Mouse (Mus musculus) embryonic facial prominence, embryonic 13.5 days (tissue): ENCODE measurements around the gene Inmt. TPM values are rescaled to one million over a fixed set of nuclear protein-coding genes. Genes with fewer than 3 reads are reported as not detected.
"Not testable (repeated sequence)": the region's sequence is repeated elsewhere in the genome, so short reads cannot be mapped to it uniquely, and the experiment has no call there.

Experiments used
- ATAC-seq: fragments of 200-750 bp; cut with Nextera tagmentation; 2 replicates; pipeline ENCODE4 v1.8.0; 2017; ENCODE audit warnings: low read depth; ENCODE audit not compliant: insufficient number of reproducible peaks, insufficient read depth, low FRiP score, low TSS enrichment
- H3K27ac ChIP-seq: fragments of 300-500 bp; sonication (generic); 2 replicates; pipeline ENCODE4 v1.5.1; 2015; ENCODE audit warnings: moderate library complexity, mild to moderate bottlenecking, inconsistent platforms
- H3K27me3 ChIP-seq: fragments of 300-500 bp; sonication (generic); 2 replicates; pipeline ENCODE4 v1.6.1; 2015; ENCODE audit warnings: mild to moderate bottlenecking, inconsistent platforms
- H3K36me3 ChIP-seq: fragments of 300-500 bp; sonication (generic); 2 replicates; pipeline ENCODE4 v1.6.1; 2015; ENCODE audit warnings: mild to moderate bottlenecking, inconsistent platforms
- H3K4me1 ChIP-seq: fragments of 300-500 bp; sonication (generic); 2 replicates; pipeline ENCODE4 v1.6.1; 2015; ENCODE audit warnings: inconsistent platforms
- H3K4me2 ChIP-seq: fragments of 300-500 bp; sonication (generic); 2 replicates; pipeline ENCODE4 v1.6.1; 2015; ENCODE audit warnings: moderate library complexity, mild to moderate bottlenecking, inconsistent platforms
- H3K4me3 ChIP-seq: fragments of 300-500 bp; sonication (generic); 2 replicates; pipeline ENCODE4 v1.5.1; 2015; ENCODE audit warnings: mild to moderate bottlenecking, inconsistent platforms
- H3K9ac ChIP-seq: fragments of 300-500 bp; sonication (generic); 2 replicates; pipeline ENCODE4 v1.6.1; 2015; ENCODE audit warnings: mild to moderate bottlenecking, inconsistent platforms
- H3K9me3 ChIP-seq: fragments of 300-500 bp; sonication (generic); 2 replicates; pipeline ENCODE4 v1.6.1; 2016; ENCODE audit warnings: inconsistent platforms
- WGBS: fragments of 180-500 bp; shearing (Covaris S2); methylation state at CpG from one replicate; pipeline ENCODE4 v1.1.7; 2015; ENCODE audit warnings: mixed read lengths; 5-methylcytosine and 5-hydroxymethylcytosine counted together
- polyA plus RNA-seq: library from polyadenylated mRNA; unstranded; fragments of >200 nt; fragmentation: Nextera tagmentation; extraction: Ambion mirVana; gene quantifications from 2 replicates; pipeline ENCODE4 v1.2.1, GENCODE M21; 2015

Inmt gene
- polyA plus RNA-seq, 1 experiment from 2014 or later: 1.9 TPM

- no peak overlapping the region for H3K4me3 ChIP-seq
- no peaks in the 10 kb centered on the region for H3K27me3 ChIP-seq
- H3K9ac ChIP-seq: no peak overlapping the region
- H3K27ac ChIP-seq: no peak overlapping the region
- H3K4me2 ChIP-seq: no peak overlapping the region
- no peaks in the 10 kb centered on the region for H3K9me3 ChIP-seq
- no peaks in the 10 kb centered on the region for H3K4me1 ChIP-seq
- H3K36me3 ChIP-seq: no peaks in the 10 kb centered on the region
- no peak for ATAC-seq
Measured at GRCm38 (mm10) chr6:55189406-55189805, 14.6 kb upstream of the Inmt start.

DNA sequence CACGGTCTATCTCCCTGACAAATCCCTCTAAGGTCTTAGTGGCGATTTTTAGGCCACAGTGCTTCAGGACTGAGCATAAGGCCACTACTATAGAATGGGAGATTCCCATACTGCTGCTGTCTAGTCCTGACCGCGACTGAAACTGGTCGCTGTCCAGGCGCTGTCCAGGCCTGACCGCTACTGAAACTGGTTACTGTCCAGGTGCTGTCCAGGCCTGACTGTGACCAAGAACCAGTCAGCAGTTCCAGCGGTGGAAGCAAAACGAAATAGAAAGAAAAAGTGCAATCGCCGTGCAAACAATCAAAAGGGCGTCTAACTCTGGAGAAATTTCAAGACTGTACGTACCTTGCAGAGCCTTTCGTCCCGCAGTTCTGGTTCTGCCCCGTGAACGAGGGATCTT lies 13.0 kb upstream of the Inmt start:
- not testable (repeated sequence) for H3K27me3 ChIP-seq, ATAC-seq, H3K27ac ChIP-seq, H3K4me2 ChIP-seq, H3K4me3 ChIP-seq, H3K9me3 ChIP-seq, H3K9ac ChIP-seq, H3K4me1 ChIP-seq, H3K36me3 ChIP-seq
- 94% methylated on average over 17 of the region's 17 CpGs for WGBS

- 78% methylated on average over 1 of the region's 1 CpGs for WGBS
- no peaks in the 10 kb centered on the region for H3K27me3 ChIP-seq
- H3K4me1 ChIP-seq: no peaks in the 10 kb centered on the region
- no peak overlapping the region for H3K27ac ChIP-seq
- H3K36me3 ChIP-seq: no peaks in the 10 kb centered on the region
- H3K4me3 ChIP-seq: no peak overlapping the region
- H3K4me2 ChIP-seq: no peak overlapping the region
- H3K9me3 ChIP-seq: no peaks in the 10 kb centered on the region
- ATAC-seq: no peak
- H3K9ac ChIP-seq: no peak overlapping the region
Measured at GRCm38 (mm10) chr6:55182655-55183430, 8.0 kb upstream of the Inmt start.

GRCm38 (mm10) chr6:55179560-55179959 lies 4.7 kb upstream of the Inmt start:
- no peak overlapping the region for H3K27ac ChIP-seq
- no peak; the same call in 1 of the 2 replicates for ATAC-seq
- H3K4me3 ChIP-seq: no peak overlapping the region
- 75% methylated on average over 7 of the region's 7 CpGs for WGBS
- H3K4me1 ChIP-seq: no peaks in the 10 kb centered on the region
- H3K36me3 ChIP-seq: no peaks in the 10 kb centered on the region
- H3K9me3 ChIP-seq: no peaks in the 10 kb centered on the region
- no peak overlapping the region for H3K9ac ChIP-seq
- no peak overlapping the region for H3K4me2 ChIP-seq
- H3K27me3 ChIP-seq: no peaks in the 10 kb centered on the region

GRCm38 (mm10) chr6:55177060-55177732 lies 2.4 kb upstream of the Inmt start:
- Histone ChIP-seq H3K4me1 (no peaks in the 10 kb centered on the region), H3K9ac (no peak overlapping the region), H3K36me3 (no peaks in the 10 kb centered on the region), H3K27me3 (no peaks in the 10 kb centered on the region), H3K9me3 (no peaks in the 10 kb centered on the region), H3K27ac (no peak overlapping the region), H3K4me3 (no peak overlapping the region), H3K4me2 (no peak overlapping the region)
- ATAC-seq: no peak
- WGBS: 57% methylated on average over 12 of the region's 12 CpGs

GRCm38 (mm10) chr6:55175892-55176291 lies 1.0 kb upstream of the Inmt start:
- Histone ChIP-seq H3K36me3 (no peaks in the 10 kb centered on the region), H3K27ac (no peak overlapping the region), H3K9ac (no peak overlapping the region), H3K4me1 (no peaks in the 10 kb centered on the region), H3K27me3 (no peaks in the 10 kb centered on the region), H3K9me3 (no peaks in the 10 kb centered on the region), H3K4me2 (no peak overlapping the region), H3K4me3 (no peak overlapping the region)
- no peak for ATAC-seq
- WGBS: 47% methylated on average over 5 of the region's 5 CpGs

DNA sequence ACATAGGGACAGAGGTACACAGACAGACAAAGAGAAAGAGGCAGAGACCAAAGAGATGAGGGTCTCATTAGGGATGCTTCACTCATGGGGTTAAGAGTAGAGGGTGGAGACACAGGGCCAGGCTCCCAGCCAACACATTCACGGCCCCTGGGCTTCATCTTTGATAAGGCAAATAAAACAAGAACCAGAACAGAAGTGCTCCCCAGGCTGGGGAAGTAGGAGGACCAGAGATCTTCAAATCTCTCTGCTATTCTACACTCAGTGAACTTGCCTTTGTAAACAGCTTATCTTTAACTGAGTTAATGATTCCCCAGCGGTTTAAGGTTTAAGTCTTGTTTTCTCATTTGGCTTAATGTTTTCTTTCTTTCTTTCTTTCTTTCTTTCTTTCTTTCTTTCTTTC lies 613 bp upstream of the Inmt start:
- Histone ChIP-seq H3K36me3 (no peaks in the 10 kb centered on the region), H3K4me2 (no peak overlapping the region), H3K9ac (no peak overlapping the region), H3K27me3 (no peaks in the 10 kb centered on the region), H3K27ac (no peak overlapping the region), H3K4me1 (no peaks in the 10 kb centered on the region), H3K9me3 (no peaks in the 10 kb centered on the region), H3K4me3 (no peak overlapping the region)
- 35% methylated on average over 2 of the region's 2 CpGs for WGBS
- no peak for ATAC-seq

- WGBS: 18% methylated on average over 3 of the region's 3 CpGs
- Histone ChIP-seq H3K4me1 (no peaks in the 10 kb centered on the region), H3K4me3 (no peak overlapping the region), H3K36me3 (no peaks in the 10 kb centered on the region), H3K27ac (no peak overlapping the region), H3K9ac (no peak overlapping the region), H3K27me3 (no peaks in the 10 kb centered on the region), H3K4me2 (no peak overlapping the region), H3K9me3 (no peaks in the 10 kb centered on the region)
- no peak for ATAC-seq
Measured at GRCm38 (mm10) chr6:55173941-55174349, 898 bp downstream of the Inmt start.

DNA sequence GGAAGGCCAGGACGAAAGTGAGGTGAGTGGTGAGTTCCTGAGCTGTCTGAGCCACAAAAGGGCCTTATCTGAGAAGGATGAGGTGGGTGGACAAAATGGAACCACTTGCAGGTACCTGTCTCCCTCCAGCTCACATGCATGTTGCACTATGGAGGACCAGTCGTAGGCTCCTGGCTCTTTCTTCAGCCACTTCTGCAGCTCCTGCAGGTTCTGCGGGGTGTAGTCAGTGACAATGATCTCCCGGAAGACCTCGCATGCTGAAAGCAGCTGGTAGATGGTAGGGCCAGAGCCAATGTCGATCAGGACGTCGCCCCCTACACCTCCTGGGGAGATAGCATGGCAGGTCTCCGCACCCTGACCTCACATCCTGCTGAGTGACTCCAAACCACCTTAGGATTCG lies 1.7 kb downstream of the Inmt start:
- Histone ChIP-seq H3K27ac (no peak overlapping the region), H3K27me3 (no peaks in the 10 kb centered on the region), H3K9ac (no peak overlapping the region), H3K4me3 (no peak overlapping the region), H3K4me2 (no peak overlapping the region), H3K4me1 (no peaks in the 10 kb centered on the region), H3K36me3 (no peaks in the 10 kb centered on the region), H3K9me3 (no peaks in the 10 kb centered on the region)
- 60% methylated on average over 10 of the region's 10 CpGs for WGBS
- ATAC-seq: no peak

DNA sequence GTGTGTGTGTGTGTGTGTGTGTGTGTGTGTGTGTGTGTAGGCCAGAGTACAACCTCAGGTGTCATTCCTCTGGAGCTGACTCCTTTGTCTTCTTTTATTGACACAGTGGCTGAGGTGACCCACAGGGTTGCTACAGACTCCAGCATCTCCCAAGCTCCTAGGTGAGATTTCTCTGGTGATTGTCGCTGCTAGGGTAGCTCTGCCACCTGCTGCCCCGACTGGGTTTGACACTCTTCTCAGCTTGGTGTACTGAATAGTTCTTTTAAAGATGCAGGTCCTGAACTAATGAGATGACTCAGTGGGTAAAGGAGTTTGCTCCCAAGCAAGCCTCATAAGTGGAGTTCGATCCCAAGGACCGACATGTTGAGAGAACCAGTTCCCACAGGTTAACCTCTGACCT lies 3.2 kb downstream of the Inmt start:
- Histone ChIP-seq H3K4me1 (no peaks in the 10 kb centered on the region), H3K9ac (no peak overlapping the region), H3K27ac (no peak overlapping the region), H3K27me3 (no peaks in the 10 kb centered on the region), H3K36me3 (no peaks in the 10 kb centered on the region), H3K9me3 (no peaks in the 10 kb centered on the region), H3K4me2 (no peak overlapping the region), H3K4me3 (no peak overlapping the region)
- WGBS: 59% methylated on average over 4 of the region's 4 CpGs
- ATAC-seq: no peak

DNA sequence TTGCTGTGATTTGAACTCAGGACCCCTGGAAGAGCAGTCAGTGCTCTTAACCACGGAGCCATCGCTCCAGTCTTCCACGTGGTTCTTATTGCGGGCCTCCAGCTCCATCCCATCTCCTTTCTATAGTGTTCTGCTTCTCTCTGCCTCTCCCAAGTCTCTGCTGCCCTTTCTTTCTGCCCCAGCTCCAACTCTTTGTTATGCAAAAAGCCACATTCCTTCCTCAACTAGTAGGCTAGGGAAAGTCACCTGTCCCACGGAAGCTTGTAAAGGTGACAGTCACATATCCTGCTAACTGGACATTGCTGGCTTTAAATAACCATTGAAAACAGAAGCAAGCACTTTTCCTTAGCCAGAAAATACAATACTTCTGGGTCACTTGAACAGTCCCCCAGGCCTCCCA lies 5.0 kb downstream of the Inmt start:
- Histone ChIP-seq H3K4me3 (no peak overlapping the region), H3K27ac (no peak overlapping the region), H3K36me3 (no peaks in the 10 kb centered on the region), H3K9ac (no peak overlapping the region), H3K4me1 (no peaks in the 10 kb centered on the region), H3K9me3 (no peaks in the 10 kb centered on the region), H3K4me2 (no peak overlapping the region), H3K27me3 (no peaks in the 10 kb centered on the region; the same call in 1 of the 2 replicates)
- 59% methylated on average over 5 of the region's 5 CpGs for WGBS
- no peak for ATAC-seq

GRCm38 (mm10) chr6:55166777-55167463 lies 7.9 kb downstream of the Inmt start:
- Histone ChIP-seq H3K27ac (no peak overlapping the region), H3K4me1 (no peaks in the 10 kb centered on the region), H3K4me2 (no peak overlapping the region), H3K36me3 (no peaks in the 10 kb centered on the region), H3K9me3 (no peaks in the 10 kb centered on the region), H3K27me3 (no peaks in the 10 kb centered on the region; the same call in 1 of the 2 replicates), H3K4me3 (no peak overlapping the region), H3K9ac (no peak overlapping the region)
- 47% methylated on average over 7 of the region's 7 CpGs for WGBS
- ATAC-seq: no peak
